Mouse (Mus musculus) Patski (cell line): ENCODE measurements around the gene Plxna4. TPM values are rescaled to one million over a fixed set of nuclear protein-coding genes. Genes with fewer than 3 reads are reported as not detected.

Experiments
- ATAC-seq: fragments of 100-300 bp; one replicate; pipeline ENCODE4 v1.8.0; 2021
- CTCF ChIA-PET: fragments of 350-600 bp; sonication (Branson Sonifier 250); formaldehyde crosslinking; loops from one replicate; lab custom pipeline; 2022; ENCODE audit warnings: inconsistent platforms; lab: Charles Lee
- POLR2A ChIA-PET: fragments of 350-600 bp; sonication (Branson Sonifier 250); formaldehyde crosslinking; loops from one replicate; lab custom pipeline; 2022; ENCODE audit warnings: antibody characterized with exemption, inconsistent platforms; lab: Charles Lee
- DNase-seq: peaks from one replicate; pipeline ENCODE4 v3.0.0-alpha.2; 2011; ENCODE audit warnings: low read depth, low spot score
- H3K27me3 ChIP-seq: fragments of 371-371 bp; one replicate; pipeline ENCODE4 v1.5.1; 2021
- CTCF ChIP-seq: fragments of 100-300 bp; IDR thresholded peaks from one replicate; pipeline ENCODE4 v1.5.1; 2021
- in situ Hi-C: fragments of 300-500 bp; cut with MboI; formaldehyde crosslinking; loops from 3 replicates; pipeline ENCODE4 v1.11.1; 2018; ENCODE audit warnings: low pct_unique_long_range_greater_than_20kb, mixed read lengths
- polyA plus RNA-seq: library from polyadenylated mRNA; unstranded; gene quantifications from one replicate; pipeline ENCODE4 v1.2.3, GENCODE M21; 2021

Plxna4 gene
- polyA plus RNA-seq, 1 experiment from 2014 or later: 7.3 TPM

DNA sequence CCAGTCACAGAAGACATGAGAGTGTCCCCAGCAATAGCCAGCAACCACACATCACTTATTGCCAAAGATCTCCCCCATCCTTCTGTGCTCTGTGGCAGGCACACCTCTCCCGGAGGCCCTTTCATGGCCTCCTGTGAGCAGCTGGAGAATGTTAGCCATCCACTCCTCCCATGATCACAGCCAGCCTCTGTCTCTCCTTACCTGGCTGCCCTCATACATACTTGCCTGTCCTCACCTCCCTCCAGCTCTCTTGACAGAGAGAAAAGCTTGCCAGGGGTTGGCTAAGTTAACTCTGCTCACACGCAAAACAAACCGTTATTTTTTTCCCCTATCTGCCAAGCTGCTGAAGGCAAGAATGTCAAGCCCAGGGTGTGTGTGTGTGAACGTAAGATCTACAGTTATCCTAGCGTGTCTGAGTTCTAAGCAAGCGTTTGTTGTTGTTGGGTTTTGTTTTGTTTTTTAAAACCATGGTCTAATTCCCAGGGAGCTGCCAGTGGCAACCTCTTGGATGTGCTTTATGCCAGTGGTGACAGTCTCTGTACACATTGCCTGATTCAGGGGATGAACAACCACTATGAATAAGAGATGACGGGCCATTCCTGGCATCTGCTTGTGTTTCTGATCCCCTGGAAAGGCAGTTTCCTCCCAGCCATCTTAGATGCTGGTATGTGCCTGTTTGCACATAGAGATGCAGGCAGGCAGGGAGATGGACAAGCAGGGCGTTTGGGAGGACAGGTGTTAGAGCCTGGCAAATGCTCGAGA lies 257.8 kb downstream of the Plxna4 start:
- in situ Hi-C loops: loop anchor here (5.0 to 25.0 kb wide), 3 partner anchors 257 to 1707 kb away; partner anchors contain the start of genes Lrguk and Plxna4
- CTCF ChIA-PET: interaction anchor here (1.1 kb wide), 1 partner anchor 18 kb away, joined by 3 read pairs; no protein-coding TSS in a partner anchor

DNA sequence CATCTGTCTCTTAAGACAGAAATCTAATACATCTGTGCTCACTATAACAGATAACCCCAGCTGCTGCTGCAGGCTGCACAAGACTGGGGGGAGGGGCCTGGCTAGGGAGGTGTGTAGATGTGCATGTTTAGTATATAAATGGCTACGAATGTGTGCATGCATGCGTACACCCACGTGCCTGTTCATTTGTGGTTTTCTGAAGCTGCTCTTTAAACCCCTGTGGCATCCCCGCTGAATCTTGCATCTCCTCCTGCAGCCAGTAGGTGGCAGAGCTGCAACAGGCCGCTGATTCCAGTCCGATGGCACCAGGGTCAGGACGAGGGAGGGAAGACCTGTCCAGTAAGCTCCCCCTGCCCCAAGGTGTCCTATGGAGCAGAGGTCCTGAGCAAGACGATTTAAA lies 260.0 kb downstream of the Plxna4 start:
- in situ Hi-C loops: loop anchor here (25.0 kb wide), 2 partner anchors 784 to 1709 kb away; partner anchors contain the start of gene Lrguk
- CTCF ChIA-PET: interaction anchor here (0.7 to 1.9 kb wide), 19 partner anchors 11 to 268 kb away, joined by 3 to 14 read pairs (median 3); no protein-coding TSS in a partner anchor
- H3K27me3 ChIP-seq: no peaks in the 10 kb centered on the region
- ATAC-seq (peak; percentile 67), DNase-seq (peak; percentile 47)
- peak; percentile 97 for TF ChIP-seq CTCF
- POLR2A ChIA-PET: interaction anchor here (1.0 to 1.1 kb wide), 2 partner anchors 260 to 263 kb away, joined by 3 to 4 read pairs; partner anchors contain the start of gene Plxna4

More for the DNA sequence above, 257.8 kb downstream of the Plxna4 start:
- no peaks in the 10 kb centered on the region for H3K27me3 ChIP-seq
- TF ChIP-seq CTCF: no peak
- ATAC-seq: no peak
- DNase-seq: no peak
- POLR2A ChIA-PET: interaction anchor here (0.5 to 0.7 kb wide), 2 partner anchors 257 to 322 kb away, joined by 3 read pairs; no protein-coding TSS in a partner anchor

DNA sequence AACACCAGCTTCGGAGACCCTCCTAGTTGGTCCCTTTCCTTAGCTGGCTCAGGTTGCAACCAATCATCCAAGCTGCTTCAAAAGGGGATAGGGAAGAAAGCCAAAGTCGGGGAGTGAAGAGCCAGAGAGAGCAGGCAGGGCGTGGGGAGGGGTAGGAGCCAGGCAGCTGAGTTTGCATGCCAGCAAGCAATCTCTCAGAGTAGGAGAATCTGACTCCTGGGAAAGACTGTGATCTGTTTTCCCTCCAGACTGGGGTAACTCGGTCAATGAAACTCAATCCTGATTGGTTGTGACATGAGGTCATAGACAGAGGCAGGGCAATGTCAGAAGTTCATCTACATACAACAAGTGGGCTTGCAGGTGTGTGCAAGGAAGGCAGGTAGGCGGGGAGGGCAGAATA lies 260.8 kb downstream of the Plxna4 start:
- no peaks in the 10 kb centered on the region for H3K27me3 ChIP-seq
- DNase-seq (no peak), ATAC-seq (no peak)
- ChIA-PET CTCF (interaction anchor here (1.0 to 1.9 kb wide), 7 partner anchors 12 to 264 kb away, joined by 3 to 14 read pairs (median 6); no protein-coding TSS in a partner anchor), POLR2A (interaction anchor here (0.6 kb wide), 1 partner anchor 795 kb away, joined by 3 read pairs; no protein-coding TSS in a partner anchor)
- TF ChIP-seq CTCF: no peak
- in situ Hi-C loops: loop anchor here (25.0 kb wide), 2 partner anchors 785 to 1710 kb away; partner anchors contain the start of gene Lrguk

DNA sequence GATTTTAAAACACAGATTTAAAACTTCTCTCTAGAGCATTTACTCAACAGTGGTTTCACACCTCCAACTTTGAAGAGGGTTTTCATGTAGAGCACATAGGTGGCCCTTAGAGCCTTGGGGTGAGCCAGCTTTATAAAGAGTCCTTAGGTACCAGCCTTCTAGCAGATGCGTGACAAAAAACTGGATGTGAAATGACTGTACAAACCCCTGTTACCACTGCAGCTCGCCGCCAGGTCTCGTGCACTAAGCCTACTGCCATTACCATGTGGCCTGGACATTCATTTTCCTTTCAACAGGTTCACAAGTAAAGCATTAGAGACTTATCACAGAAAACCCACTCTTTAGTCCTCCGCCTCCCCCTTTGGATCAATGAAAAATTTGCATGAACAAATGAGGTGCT lies 261.6 kb downstream of the Plxna4 start:
- in situ Hi-C loops: loop anchor here (25.0 kb wide), 2 partner anchors 786 to 1711 kb away; partner anchors contain the start of gene Lrguk
- CTCF ChIA-PET: no interaction called here
- TF ChIP-seq CTCF: no peak
- ATAC-seq (no peak), DNase-seq (no peak)
- POLR2A ChIA-PET: no interaction called here
- no peaks in the 10 kb centered on the region for H3K27me3 ChIP-seq

DNA sequence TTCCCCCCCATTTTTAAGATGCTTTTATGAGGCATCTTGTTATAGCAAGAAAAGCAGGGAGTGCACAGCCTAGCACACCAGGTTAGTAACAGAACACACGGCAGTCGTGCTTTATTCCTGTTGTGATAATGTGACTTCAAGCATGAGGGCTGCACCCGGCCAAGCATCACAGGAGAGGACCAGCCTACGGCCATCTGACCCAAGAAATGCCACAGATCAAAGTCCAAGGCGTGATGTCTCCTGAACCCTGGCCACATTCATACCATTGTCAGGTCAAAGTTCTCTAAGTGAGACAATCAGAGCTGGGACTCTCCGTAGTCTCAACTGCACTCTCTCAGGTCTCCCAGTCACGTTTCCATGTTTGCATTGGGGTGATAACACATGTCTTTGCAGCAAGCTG lies 262.1 kb downstream of the Plxna4 start:
- CTCF ChIA-PET: no interaction called here
- no peak for ATAC-seq

DNA sequence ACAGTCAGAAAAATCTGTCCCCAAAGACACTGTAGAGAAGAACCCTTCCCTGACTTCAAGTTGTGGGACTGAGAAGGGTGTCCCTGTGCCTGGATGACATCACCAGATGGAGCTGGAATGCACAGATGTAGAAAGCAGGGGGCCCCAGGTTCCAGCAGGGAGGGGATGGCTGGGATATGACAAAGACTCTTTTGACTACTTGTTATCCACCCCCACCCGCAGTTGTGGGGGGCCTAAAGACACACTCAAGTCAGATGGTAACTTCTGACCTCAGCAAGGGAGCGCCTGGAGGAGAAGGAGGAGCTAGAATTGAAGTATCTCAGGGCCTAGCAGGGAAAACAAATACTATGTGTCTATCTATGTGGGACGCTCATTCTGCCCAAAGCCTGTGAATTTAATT lies 266.8 kb downstream of the Plxna4 start:
- CTCF ChIA-PET: no interaction called here
- TF ChIP-seq CTCF: no peak
- in situ Hi-C loops: loop anchor here (25.0 kb wide), 1 partner anchor 659 kb away; no protein-coding TSS in a partner anchor
- POLR2A ChIA-PET: no interaction called here
- DNase-seq: no peak
- H3K27me3 ChIP-seq: no peaks in the 10 kb centered on the region
- ATAC-seq: no peak

More for the DNA sequence above, 262.1 kb downstream of the Plxna4 start:
- H3K27me3 ChIP-seq: no peaks in the 10 kb centered on the region
- no peak for DNase-seq
- POLR2A ChIA-PET: no interaction called here
- no peak for TF ChIP-seq CTCF
- in situ Hi-C loops: loop anchor here (25.0 kb wide), 2 partner anchors 786 to 1711 kb away; partner anchors contain the start of gene Lrguk

DNA sequence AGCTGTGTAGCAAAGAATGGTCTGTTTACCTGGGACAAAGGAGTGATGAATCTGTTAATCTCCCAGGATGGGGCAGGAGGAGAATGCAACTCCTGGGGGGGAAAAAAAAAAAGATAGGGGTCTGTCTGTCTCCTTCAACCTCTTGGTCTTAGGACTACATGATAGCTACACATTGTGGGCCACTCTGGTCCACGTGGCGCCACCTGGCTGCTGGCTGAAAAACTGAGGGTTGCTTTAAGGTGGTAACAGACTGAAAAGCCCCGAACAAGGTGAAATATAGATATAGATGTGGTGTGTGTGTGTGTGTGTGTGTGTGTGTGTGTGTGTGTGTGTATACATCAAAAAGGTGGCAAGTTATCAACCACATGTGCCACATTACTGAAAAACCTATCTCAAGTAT lies 267.7 kb downstream of the Plxna4 start:
- CTCF ChIA-PET: interaction anchor here (1.2 kb wide), 1 partner anchor 268 kb away, joined by 4 read pairs; no protein-coding TSS in a partner anchor
- in situ Hi-C loops: loop anchor here (25.0 kb wide), 1 partner anchor 658 kb away; no protein-coding TSS in a partner anchor
- POLR2A ChIA-PET: no interaction called here
- ATAC-seq (no peak), DNase-seq (no peak)
- peak; percentile 64 for TF ChIP-seq CTCF
- H3K27me3 ChIP-seq: no peaks in the 10 kb centered on the region

DNA sequence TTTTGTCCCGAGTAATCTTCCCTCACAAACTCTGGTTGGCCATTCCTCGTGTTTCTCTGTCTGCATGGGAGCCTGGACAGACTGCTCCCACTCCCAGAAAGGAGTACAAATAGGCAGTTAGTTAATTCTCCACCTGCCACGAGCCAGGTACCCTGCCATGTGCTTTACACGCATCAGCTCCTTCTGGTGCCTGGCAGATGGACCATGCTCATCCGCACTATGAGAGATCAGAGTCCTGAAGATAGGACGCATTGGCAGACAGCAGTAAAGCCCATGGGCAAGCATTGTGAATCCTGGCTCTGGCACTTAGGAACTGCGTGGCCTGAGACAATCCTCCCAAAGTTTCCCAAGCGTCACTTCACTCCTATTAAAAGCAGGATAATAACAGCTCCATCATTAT lies 270.5 kb downstream of the Plxna4 start:
- no peaks in the 10 kb centered on the region for H3K27me3 ChIP-seq
- CTCF ChIA-PET: interaction anchor here (1.2 kb wide), 1 partner anchor 10 kb away, joined by 3 read pairs; no protein-coding TSS in a partner anchor
- in situ Hi-C loops: loop anchor here (5.0 to 25.0 kb wide), 3 partner anchors 193 to 655 kb away; no protein-coding TSS in a partner anchor
- POLR2A ChIA-PET: no interaction called here
- no peak for DNase-seq
- no peak for TF ChIP-seq CTCF
- no peak for ATAC-seq

DNA sequence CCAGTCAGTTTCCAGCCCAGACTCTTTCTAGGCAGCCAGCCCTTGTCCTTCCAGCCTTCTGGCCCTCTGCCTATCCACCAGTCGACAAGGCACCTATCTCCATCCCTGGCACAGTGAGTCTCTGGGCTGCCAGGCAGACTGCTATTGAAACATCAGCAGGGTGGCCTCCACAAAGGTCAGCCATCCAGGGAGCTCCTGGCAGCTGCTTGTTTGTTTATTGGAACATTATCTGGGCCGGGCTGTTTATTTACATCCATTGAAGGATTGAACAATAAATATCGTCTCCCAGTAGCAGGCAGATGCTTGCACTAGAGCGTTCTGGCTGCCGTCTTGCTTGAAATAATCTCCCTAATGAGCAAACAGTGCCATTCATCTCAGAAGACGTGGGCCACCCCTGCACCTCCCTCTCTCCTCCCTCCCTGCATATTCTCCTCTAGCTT lies 273.0 kb downstream of the Plxna4 start:
- no peak for TF ChIP-seq CTCF
- ChIA-PET CTCF (no interaction called here), POLR2A (no interaction called here)
- in situ Hi-C loops: loop anchor here (5.0 to 25.0 kb wide), 3 partner anchors 190 to 653 kb away; no protein-coding TSS in a partner anchor
- no peaks in the 10 kb centered on the region for H3K27me3 ChIP-seq
- ATAC-seq (no peak), DNase-seq (no peak)

DNA sequence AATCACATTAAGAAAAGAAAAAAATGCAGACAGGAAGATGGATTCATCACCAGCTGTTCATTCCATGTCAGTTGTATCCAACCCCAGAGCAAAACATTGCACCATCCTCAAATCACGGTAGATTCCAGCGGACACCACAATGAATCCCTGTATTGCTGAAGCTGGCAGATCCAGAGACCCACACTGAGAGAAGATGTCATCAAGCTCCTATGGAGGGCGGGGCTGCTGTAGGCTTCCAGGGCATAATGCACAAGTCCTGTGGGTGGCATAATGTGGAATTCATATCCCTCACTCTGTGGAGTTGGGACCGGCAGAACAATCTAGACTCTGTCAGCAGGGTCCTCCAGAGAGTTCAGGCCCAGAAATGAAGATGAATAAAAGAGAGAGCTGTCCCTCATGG lies 278.8 kb downstream of the Plxna4 start:
- in situ Hi-C loops: loop anchor here (25.0 kb wide), 1 partner anchor 647 kb away; no protein-coding TSS in a partner anchor
- no peak for TF ChIP-seq CTCF
- DNase-seq (no peak), ATAC-seq (no peak)
- ChIA-PET CTCF (interaction anchor here (1.0 kb wide), 1 partner anchor 8 kb away, joined by 3 read pairs; no protein-coding TSS in a partner anchor), POLR2A (no interaction called here)
- H3K27me3 ChIP-seq: no peaks in the 10 kb centered on the region
